Mouse (Mus musculus) testis, adult 2 months (tissue): ENCODE results near the gene Vmn1r65.

Source experiments
- CTCF ChIP-seq: fragments of 200-500 bp; IDR thresholded peaks from 2 replicates; pipeline ENCODE4 v1.5.1; 2012; ENCODE audit warnings: low read depth, mild to moderate bottlenecking, inconsistent platforms, low read length, moderate library complexity; ENCODE audit not compliant: control insufficient read depth, insufficient read depth, insufficient replicate concordance
- POLR2A ChIP-seq: fragments of 200-500 bp; IDR thresholded peaks from 2 replicates; pipeline ENCODE4 v1.6.1; 2012; ENCODE audit warnings: low read depth, mild to moderate bottlenecking, inconsistent platforms, low read length, moderate library complexity; ENCODE audit not compliant: control insufficient read depth

DNA sequence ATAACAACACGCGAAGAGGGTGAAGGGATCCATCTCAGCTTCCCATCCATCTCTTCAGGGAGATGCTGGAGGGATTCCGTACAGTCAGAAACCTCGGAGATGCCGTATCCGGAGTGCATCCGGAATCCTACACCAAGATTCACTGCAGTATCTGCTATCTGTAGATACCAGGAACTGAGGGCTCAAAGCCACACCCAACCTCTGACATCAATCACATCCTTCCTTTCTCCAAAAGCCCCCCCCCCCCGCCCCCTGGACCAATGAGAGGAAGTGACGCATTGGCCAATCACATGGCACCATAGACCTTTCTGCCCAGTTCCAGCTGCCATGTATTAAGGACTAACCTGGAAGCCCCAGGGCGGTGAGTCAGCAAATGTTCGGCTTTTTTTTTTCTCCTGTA, 34.1 kb upstream of the Vmn1r65 start, which contains the start of gene Nlrp4c:
- TF ChIP-seq POLR2A: no peak
- no peak for TF ChIP-seq CTCF
